Mouse (Mus musculus) brain, embryonic 18.5 days (tissue): ENCODE measurements around the gene Tmem248.
"Not testable (repeated sequence)": the region's sequence is repeated elsewhere in the genome, so short reads cannot be mapped to it uniquely, and the experiment has no call there.

Experiments
- DNase-seq: peaks from one replicate; pipeline ENCODE4 v3.0.0-alpha.2; 2012; ENCODE audit warnings: low read depth, low spot score

Tmem248 gene

DNA sequence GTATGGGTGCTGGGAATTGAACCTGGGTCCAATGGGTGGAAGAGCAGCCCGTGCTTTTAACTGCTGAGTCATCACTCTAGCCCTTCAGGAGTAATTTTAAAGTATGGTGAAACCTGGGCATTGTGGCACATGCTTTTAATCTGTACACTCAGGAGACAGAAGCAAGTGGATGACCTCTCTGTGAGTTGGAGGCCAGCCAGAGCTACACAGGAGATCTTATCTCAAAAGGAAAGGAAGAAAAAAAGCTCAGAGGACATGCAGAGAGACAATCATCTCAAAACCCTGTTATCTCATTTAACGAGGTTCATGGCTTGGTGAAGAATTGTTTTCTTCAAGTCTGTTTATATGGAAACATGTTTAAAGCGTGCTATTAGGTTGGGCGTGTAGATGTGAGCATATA lies 12.9 kb upstream of the Tmem248 start:
- no peak for DNase-seq

DNA sequence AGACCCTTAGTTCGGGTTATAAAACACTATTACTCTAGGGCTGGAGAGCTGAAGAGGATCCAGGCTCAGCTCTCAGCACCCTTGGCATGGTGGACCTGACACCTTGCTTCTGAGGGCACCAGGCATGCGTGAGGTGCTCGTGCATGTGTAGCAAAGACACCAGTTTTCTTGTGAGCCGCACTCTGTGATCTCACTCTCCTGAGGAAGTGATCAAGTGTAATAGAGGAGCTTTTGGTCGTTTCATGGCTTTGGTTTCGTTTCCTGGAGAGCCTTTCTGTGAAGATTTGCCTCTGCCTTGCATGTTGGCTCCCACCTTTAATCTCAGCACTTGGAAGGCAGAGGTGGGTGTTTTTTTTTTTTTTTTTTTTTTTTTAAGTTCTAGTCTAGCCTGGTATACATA lies 12.3 kb upstream of the Tmem248 start:
- DNase-seq: no peak

DNA sequence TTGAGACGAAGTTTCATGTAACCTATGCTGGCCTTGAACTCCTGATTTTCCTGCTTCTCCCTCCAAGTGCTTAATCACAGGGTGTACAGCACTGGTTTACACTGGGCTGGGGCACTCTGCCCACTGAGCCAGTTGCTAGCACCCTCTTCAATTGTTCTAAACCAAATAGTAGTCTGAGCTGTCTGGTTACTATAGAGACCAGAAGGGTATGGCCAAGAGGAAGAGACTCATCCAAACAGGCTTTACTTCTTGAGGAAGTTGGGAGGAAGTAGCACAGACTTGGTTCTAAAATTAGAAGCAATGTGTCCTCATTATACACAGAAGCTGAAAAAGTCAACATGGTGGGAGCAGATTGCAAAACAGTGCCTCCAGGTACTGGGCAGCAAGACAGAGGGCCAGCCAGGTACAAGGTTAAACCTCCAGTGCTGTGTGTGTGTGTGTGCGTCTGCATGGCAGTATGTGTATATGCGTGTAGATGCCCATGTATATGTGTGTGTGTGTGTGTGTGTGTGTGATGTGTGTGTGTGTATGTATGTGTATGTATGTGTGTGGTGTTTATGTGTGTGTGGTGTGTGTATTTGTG lies 11.3 kb upstream of the Tmem248 start:
- DNase-seq: no peak

DNA sequence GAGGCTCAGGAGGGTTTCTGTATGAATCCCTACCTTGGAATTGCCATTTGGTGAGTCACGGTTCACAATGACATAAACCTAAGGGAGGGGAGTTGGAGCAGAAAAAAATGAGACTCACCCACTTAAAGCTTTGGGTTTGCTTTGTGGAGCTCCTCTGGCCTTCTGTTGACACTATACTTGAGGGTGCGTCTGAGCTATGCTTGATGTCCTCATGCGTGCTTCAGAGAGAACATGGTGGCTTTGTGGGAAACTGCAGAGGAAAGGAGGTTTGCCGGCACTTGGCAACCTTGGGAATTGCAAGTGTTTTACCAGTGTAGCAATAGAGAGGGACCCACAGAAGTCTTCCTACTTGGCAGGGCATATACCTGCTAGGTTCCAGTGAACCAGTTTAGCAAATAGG lies 9.6 kb upstream of the Tmem248 start:
- DNase-seq: no peak

DNA sequence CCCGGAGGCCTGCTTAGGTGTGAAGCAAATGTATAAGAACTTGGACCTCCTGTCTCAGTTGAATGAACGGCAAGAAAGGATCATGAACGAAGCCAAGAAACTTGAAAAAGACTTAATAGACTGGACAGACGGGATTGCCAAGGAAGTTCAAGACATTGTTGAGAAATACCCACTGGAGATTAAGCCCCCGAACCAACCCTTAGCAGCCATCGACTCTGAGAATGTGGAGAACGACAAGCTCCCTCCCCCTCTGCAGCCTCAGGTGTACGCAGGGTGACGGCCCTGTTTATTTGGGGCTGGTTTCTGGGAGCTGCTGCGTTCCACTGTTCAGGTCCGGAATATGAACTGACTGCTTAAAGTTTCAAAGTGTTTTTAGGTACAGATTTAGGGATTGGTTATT lies 3.9 kb upstream of the Tmem248 start:
- no peak for DNase-seq

DNA sequence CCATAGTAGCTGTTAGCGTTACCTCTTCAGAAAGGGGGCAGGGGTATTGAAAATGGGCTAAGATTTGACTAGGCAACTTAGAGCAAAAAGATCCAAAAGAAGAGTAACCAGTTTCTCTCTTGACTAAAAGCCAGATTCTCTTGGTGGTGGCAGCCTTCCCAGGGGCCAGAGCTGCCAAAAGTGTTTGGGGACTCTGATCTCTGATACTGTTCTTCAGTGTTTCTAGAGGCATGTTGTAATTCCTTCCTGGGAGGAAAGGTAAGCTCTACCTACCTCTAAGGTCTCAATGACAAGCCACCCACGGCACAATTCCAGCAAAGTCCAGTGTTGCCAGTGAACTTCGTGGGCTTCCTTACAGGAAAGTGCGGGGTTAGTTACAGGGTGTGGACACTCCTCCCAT lies 525 bp downstream of the Tmem248 start:
- DNase-seq: no peak

DNA sequence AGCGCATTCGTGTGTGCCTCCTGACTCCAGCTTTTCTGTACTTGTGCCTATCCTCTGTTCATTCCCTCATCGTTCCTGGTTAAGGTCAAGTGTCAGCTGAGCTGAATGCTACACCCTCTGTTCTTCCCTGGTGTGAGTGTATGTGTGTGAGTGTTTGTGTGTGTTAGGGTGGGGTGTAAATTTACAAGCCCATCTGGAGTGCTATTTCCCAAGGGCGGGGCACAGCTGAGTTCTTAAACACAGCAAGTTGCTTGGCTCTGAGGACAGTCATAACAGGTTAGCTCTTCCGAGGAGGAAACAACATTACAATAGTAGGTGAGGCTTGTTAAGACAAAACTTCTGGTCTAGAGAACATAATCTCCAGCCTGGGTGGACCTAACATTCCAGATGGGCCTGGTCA lies 1.5 kb downstream of the Tmem248 start:
- DNase-seq: no peak

DNA sequence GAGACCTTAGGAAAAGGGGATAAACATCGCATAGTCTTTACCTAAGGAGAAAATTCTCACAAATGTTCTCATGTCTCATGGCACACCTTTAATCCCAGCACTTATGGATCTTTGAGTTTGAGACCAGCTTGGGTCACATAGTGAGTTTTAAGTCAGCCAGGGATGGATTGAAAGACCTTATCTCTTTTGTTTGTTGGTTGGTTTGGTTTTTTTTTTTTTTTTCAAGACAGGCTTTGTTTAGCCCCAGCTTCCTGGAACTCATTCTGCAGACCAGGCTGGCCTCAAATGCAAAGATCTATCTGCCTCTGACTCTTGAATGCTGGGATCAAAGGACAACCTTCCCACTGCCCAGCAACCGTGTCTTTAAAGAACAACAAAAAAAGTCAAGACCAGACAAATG lies 4.4 kb downstream of the Tmem248 start:
- DNase-seq: no peak

DNA sequence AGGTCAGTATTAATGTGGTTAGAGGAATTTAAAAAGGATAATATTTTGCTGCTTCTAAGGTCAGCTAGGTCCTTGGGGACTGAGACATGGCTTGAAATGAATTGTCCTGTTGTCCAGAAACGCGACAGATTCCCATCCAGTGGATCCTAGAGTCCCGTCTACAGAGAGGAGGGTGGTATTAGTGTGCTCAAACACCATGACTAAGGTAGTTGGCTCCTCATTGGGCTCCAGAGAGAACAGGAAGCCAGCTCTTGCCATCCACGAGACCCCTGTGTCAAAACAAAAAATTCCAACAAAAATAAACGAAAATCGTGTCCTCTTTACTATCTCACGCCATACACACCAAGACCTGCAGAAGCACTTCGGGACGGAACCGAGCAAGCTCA lies 4.9 kb downstream of the Tmem248 start:
- DNase-seq: no peak

DNA sequence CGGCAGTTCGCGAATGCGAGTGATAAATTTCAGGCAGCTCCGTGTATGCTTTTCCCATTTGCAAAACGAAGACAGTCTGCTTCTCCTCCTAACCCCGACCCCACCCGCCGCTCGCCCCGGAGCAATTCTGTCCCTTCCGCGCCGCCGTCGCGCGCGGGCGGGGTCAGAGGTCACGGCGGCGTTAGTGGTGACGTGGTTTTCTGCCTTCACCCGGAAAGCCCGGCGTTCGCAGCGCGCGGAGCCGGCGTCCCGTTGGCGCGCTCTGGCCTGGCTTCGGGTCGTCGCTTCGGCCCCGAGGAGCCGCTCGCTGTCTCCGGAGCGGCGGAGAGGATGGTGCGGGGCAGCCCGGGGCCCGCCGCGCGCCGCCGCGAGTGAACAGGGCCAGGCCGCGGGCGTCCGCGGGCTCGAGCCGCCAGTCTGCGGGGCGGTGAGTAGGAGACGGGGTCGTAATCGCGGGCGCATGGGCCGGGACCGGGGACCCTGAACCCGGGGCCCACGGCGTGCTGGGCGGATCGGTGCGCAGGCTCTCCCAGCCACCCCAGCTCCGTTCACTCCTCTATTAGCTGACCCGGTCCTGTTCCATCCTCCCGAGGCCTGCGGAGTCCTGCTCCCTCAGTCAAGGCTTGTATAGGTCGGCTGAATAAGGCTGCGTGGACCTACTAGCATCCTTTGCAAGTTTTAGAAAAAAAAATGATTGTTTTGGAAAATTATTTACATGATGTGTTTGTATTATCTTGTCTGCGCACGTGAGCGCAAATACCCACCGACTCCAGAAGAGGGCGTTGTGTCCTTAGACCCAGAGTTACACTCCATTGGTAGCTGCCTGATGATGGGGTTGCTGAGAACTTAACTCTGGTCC lies 5.5 kb downstream of the Tmem248 start:
- peak; percentile 75 for DNase-seq

DNA sequence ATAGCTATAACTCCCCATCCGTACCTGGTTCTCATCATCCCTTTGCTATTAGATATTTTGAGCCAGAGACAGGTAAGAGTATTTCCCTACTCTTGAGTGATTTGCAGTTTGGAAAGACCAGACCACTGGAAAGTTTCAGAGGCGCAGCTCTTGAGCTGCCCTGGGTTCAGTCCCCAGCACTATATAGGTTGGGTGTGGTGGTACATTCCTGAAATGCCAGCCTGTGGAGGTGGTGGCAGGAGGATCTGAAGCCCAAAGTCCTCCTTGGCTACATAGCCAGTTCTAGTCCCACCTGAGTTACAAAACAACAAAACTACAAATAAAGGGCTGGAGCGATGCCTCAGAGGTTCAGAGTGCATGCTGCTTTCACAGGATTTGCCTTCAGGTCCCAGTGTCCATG lies 9.9 kb downstream of the Tmem248 start:
- no peak for DNase-seq

DNA sequence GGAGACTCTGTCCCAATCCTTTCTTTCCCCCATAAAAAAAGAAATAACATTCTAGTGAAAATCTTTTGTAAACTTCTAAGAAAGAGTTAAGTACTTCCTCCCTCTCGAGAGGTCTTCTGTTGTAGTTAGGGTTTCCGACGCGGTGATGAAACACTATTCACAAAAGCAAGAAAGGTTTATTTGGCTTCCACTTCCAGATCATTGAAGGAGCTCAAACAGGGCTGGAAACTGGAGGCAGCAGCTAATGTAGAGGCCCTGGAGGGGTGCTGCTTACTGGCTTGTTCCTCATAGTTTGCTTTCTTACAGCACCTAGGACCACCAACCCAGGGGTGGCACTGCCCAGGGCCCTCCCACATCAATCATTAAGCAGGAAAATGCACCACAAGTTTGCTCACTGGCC lies 11.2 kb downstream of the Tmem248 start:
- no peak for DNase-seq

DNA sequence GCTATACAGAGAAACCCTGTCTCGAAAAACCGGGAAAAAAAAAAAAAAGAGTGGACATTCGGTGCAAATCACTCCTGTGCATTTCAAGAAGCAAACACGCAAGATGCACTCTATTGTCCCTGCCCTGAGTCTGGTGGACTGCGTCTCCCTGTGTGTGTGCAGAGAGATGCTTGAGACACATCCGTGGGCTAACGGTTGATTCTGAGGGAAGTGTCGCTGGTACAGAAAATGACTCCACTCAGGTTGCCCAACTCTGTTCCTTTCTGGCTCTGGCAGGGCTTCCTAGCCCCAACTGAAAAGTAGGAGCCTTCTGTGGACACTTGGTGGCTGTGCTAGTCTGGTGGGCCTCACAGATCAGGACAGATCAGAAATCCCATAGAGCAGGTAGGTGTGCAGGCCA lies 19.4 kb downstream of the Tmem248 start:
- DNase-seq: no peak

DNA sequence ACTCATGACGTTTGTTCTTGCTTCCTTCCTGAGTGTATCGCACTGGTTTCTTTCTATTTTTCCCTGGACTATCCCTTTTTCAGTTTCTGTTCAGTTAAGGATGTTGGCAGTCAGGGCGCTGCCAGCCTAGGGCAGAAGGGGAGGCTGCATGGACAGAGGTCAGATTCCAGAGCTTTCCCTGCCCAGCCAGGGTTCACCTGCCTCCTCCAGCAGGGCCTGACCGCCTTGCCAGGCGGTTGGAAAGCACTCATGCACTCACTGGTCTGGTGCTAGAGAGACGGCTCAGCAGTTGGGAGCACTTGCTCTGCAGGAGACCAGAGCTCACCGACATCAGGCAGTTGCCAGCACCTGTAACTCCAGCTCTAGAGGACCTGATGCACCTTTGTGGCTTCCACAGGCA lies 22.4 kb downstream of the Tmem248 start:
- no peak for DNase-seq

DNA sequence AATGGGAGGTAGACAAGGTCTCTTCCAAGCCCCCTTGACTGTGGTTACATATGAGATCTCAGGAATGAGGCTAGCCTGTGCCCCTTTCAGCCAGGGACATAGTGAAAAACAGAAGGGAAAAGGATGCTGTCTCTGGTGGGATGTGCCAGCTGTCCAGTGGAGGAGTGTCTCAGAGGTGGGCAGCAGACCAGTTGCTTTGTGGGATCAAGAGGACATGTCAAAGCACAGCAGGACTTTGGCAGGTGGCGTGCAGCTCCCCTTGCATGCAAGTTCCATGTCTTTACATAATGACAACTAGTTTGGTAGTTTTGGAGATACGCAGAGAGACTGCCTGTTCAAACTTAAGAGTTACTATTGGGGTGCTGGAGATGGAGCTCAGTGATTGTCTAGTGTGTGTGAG lies 23.0 kb downstream of the Tmem248 start:
- DNase-seq: no peak

DNA sequence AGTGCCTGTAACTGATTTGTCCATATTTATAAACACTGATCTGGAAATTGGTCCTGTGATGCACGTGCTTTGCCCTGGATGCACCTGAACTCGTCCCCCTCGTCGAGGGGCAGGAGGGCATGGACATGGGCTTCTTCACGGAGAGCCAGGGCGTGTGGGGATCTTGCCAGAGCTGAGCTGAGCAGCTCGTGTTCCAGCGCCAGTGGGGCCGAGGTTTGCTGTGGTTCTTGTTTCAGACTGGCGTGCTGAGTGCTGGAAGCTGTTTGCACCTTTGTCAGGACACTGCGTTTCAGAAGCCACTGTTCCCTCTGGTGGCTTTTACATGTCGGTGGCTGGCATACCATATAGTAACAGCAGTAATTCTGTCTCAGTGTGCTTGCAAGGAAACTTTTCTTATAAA lies 24.5 kb downstream of the Tmem248 start:
- DNase-seq: no peak

DNA sequence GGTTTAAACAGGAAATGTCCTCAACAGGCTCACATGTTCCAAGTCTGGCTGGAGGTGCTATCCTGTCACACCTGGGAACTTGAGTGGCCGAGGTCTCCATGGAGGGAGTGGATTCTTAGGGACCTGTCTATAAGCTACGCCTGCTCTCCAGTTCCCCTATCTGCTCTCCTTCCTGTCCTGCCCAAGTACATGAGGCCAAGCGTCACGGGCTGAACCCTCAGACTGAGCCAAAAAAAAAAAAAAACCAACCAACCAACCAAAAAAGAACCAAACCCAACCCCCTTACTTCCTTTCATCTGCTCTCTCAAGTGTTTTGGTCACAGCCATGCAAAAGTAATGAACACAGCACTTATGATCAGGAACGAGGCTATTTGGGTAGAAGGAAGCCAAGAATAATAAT lies 30.9 kb downstream of the Tmem248 start:
- DNase-seq: no peak

DNA sequence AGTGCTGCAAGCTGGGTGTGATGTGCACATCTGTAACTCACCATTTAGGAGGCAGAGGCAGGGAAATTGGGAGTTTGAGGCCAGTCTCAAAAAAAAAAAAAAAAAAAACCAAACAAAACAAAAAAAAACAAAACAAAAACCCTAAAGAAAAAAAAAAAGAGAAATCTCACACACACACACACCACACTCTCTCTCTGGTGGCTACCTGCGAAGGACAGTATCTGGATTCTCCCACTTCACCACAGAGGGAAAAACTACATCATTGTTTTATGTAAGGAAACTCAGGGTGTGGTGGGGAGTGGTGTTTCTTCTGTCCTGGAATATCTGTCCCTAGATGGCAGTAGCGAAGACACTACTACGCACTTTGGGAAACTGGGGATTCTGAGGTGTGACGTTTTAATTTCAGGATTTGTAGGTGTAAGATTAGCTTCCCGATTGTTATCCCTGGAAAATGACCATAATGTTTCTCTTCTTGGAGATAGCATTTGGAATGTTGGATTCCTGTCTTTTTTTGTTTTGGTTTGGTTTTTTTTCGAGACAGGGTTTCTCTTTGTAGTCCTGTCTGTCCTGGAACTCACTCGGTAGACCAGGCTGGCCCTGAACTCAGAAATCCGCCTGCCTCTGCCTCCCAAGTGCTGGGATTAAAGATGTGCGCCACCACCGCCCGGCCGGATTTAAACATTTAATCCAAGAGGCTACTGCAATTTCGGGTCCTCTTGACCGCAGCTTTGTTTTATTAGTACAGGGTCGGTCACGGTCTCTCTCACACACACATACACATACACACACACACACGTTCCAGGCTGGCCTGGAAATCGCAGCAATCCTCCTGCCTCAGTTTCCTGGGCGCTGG lies 37.5 kb downstream of the Tmem248 start:
- DNase-seq: no peak

DNA sequence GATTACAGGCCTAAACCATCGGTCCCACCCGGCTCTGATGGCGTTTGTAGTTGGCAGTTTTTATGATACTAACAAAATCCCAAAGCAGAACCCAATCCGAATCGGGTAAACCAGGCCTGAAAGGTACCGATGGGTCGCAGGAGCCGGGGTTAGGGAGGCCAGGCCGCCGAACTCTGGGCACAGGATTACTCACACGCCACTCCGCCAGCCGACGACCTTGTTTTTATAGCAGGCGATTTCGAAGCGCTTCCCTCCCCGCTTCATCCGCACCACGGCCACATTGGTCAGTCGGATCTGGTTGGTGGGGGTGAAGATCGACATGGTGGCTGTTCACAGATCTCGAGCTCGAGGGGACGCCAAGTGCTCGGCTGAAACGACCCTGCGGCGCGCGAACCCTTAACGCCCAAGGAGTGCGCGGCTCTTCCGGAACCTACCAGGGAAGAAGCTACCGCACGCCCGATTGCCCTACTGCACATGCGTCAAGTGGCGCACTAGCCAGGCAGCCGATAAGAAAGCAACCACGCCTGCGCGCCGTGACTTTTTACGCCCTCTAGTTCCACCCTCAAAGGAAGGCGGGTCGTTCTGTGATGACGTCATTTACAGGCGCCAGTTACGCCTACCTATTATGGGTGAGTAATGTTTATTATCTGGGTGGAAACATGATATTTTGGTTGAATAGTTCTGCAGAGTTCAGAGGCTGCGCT lies 38.3 kb downstream of the Tmem248 start, which contains the start of the genes Sbds and Tyw1:
Sbds (minus strand) TSS at position 514 of the 704 bp plus-strand sequence.
Tyw1 (plus strand) TSS at position 603 of the 704 bp plus-strand sequence.
- DNase-seq: peak; percentile 96

DNA sequence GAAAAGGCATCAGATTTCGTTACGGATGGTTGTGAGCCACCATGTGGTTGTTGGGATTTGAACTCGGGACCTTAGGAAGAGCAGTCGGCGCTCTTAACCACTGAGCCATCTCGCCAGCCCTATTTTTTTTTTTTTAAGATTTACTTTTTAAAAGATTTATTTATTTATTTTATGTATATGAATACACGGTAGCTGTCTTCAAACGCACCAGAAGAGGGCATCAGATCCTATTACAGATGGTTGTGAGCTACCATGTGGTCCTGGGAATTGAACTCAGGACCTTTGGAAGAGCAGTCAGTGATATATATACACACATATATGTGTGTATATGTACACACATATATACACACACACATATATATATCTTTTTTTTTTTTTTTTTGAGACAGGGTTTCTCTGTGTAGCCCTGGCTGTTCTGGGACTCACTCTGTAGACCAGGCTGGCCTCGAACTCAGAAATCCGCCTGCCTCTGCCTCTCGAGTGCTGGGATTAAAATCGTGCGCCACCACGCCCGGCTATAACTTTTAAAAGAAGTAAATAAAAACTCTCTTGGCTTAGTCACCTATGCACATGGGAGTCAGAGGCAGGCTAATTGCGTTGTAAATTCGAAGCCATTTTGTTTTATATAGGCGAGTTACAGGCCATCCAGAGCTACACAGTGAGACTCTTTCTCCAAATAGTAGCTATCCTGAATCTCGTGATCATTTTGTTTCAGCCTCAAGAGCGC lies 39.1 kb downstream of the Tmem248 start:
- not testable (repeated sequence) for DNase-seq

DNA sequence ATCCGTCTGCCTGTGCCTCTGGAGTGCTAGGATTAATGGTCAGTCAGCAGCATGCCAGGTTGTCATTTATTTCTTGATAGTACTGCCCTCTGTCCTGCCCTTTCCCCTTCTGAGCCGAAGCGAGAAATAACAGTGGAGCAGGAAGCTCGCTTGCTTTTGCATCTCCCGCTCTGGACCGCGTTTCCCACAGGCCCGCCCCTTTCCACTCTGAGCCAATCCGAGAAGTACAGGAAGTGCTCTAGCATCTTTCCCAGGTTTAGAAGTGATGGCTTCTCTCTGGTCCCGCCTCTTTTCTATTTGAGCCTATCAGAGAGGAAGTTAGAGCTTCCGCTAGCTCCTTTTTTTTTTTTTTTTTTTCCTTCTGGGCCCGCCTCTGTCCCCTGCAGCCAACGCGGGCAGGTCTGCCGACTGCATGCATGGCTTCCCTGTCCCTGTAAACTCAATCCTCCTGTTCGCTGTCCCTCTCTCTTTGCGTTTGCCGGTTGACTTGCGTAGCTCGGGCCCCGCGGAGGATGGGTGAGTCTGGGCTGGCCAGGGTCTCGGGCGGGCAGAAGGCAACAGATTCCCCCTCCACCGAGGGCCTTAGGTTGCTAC lies 39.9 kb downstream of the Tmem248 start:
- peak; percentile 96 for DNase-seq
